Mouse (Mus musculus): ENCODE measurements around the gene B3gat3. TPM values are rescaled to one million over a fixed set of nuclear protein-coding genes. Genes with fewer than 3 reads are reported as not detected.
"Not testable (repeated sequence)": the region's sequence is repeated elsewhere in the genome, so short reads cannot be mapped to it uniquely, and the experiment has no call there.

The B3gat3 gene
- polyA plus RNA-seq, 1 experiment from 2014 or later, result 37.2 TPM

DNA sequence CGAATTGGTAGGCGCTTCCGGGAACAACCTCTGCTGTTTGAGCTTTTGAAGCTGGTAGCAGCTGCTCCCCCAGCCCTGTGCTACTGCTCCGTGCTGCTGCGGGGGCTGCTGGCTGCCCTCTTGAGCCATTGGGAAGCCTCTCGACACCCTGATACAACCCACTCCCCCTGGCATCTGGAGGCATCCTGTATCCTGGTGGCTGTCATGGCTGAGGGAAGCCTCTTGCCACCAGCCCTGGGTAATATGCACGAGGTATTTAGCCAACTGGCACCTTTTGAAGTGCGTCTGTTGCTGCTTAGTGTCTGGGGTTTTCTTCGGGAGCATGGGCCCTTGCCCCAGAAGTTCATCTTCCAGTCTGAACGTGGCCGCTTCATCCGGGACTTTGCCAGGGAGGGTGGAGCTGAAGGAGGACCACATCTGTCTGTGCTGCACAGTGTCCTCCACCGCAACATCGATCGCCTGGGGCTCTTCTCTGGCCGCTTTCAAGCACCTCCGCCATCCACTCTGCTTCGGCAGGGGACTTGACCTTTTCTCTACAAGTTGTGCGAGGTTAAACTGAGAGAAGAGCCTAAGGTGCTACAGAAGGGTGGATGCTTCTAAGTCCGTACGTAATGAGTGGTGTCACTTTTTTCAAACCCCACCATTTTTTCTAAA lies 22.8 kb upstream of the B3gat3 start:
- Histone ChIP-seq H3K4me1 (ENCODE audit: control insufficient read depth, insufficient read depth, low read length) (peaks cover 20% of the 10 kb centered on the region), H3K27ac (ENCODE audit: low read length) (peak overlapping the region; percentile 94), H3K4me3 (replicated peaks; ENCODE audit: low read length) (peak overlapping the region; percentile 77), H3K4me2 (ENCODE audit: low read depth, low read length) (peak overlapping the region; percentile 62), H3K9ac (ENCODE audit: low read length) (peak overlapping the region; percentile 70)
- WGBS, result 19% methylated on average over 21 of the region's 21 CpGs
- H3K27me3 ChIP-seq (ENCODE audit: control insufficient read depth, insufficient read depth, low read length); H3K9me3 ChIP-seq (replicated peaks; ENCODE audit: control insufficient read depth, low read length); H3K36me3 ChIP-seq (ENCODE audit: control insufficient read depth, insufficient read depth, low read length): not testable (repeated sequence)
- peak; percentile 40; the same call in 1 of the 2 replicates for ATAC-seq (ENCODE audit: insufficient read depth, low FRiP score)

DNA sequence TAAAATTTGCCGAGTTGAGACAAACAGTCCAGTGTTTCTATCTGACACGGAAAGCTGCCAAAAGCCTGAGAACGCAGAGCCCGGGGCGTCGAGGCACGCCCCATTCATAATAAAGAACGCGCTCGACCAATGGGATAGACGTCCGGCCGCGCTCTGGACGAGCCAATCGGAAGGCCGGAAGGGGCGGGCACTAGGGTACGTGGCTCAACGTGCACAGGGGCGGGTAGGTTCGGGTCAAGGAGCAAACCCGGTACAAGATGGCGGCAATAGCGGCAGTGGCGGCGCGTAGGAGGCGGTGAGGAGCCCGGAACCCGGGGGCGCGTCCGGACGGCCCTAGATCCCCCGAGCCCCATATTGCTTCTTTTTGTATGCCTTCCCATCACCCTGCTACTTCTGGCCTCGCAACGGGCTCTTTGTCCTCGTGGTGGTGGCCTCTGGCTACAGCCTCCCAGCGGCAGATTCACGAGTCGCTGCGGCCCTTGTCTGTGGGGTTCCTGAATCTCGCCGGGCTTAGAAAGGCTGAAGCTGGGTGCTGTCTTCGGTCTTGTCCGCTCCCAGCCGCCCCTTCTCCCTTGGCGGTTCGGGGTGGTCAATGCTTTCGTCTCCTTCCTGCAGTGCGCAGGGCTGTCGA lies 22.2 kb upstream of the B3gat3 start, which contains the start of gene Ganab:
TSS of gene Ganab (plus strand) at position 207 of the 631 bp plus-strand sequence.
- Histone ChIP-seq H3K9ac (ENCODE audit: low read length) (peak within 1 kb of the TSS; percentile 96), H3K27me3 (ENCODE audit: control insufficient read depth, insufficient read depth, low read length) (no peaks in the 10 kb centered on the region), H3K4me2 (ENCODE audit: low read depth, low read length) (peak within 1 kb of the TSS; percentile 69), H3K4me1 (ENCODE audit: control insufficient read depth, insufficient read depth, low read length) (peaks cover 20% of the 10 kb centered on the region), H3K9me3 (replicated peaks; ENCODE audit: control insufficient read depth, low read length) (no peaks in the 10 kb centered on the region), H3K4me3 (replicated peaks; ENCODE audit: low read length) (peak within 1 kb of the TSS; percentile 77), H3K36me3 (ENCODE audit: control insufficient read depth, insufficient read depth, low read length) (peaks cover 6% of the 10 kb centered on the region; the same call in 1 of the 2 replicates), H3K27ac (ENCODE audit: low read length) (peak within 1 kb of the TSS; percentile 94)
- WGBS, result under 1% methylated on average over 53 of the region's 53 CpGs
- peak; percentile 99 for ATAC-seq (ENCODE audit: insufficient read depth, low FRiP score)

DNA sequence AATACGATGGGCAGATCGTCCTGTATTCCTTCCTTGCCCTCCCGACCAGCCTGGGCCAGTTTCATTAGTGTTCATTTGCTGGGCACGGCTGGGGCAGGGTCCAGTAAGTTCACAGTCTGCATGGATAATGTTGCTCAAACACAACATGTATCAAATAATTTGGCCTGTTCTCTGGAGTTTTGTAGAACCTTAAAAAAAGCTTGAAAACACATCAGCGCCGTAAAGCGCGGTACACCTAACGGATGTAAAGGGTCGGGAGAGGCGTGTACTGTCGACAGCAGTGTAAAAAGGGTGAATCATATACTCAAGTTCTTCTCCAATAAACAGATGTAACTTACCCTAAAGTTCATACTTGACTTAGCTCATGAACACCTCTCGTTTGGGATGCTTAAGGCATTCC lies 21.6 kb upstream of the B3gat3 start:
- 5% methylated on average over 13 of the region's 13 CpGs for WGBS

DNA sequence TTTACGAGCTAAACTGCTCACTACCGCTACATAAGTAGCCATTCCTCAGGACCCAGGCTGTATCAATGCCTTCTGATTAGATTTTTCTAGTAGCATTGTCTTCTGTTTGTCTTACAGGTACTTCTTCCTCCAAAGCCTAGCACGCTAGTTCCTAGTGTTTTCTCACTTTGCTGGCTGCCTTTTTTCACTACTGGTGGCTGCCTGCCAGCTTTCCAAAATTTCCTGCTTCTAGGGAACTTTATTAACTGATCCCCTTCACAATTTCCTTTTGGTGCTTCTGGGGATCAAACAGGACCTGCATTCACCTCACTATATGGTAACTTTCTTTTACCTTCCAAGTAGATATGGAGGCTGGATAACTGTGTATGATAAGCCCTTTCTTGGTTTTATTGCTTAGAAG lies 21.1 kb upstream of the B3gat3 start:
- Histone ChIP-seq H3K9me3 (replicated peaks; ENCODE audit: control insufficient read depth, low read length) (no peaks in the 10 kb centered on the region), H3K27ac (ENCODE audit: low read length) (0 out of 2 replicates have a peak overlapping the region, but pooled peaks have one; percentile 88), H3K36me3 (ENCODE audit: control insufficient read depth, insufficient read depth, low read length) (peaks cover 13% of the 10 kb centered on the region), H3K4me3 (replicated peaks; ENCODE audit: low read length) (peak overlapping the region; percentile 77), H3K27me3 (ENCODE audit: control insufficient read depth, insufficient read depth, low read length) (no peaks in the 10 kb centered on the region), H3K9ac (ENCODE audit: low read length) (peak overlapping the region; percentile 96), H3K4me1 (ENCODE audit: control insufficient read depth, insufficient read depth, low read length) (peaks cover 15% of the 10 kb centered on the region), H3K4me2 (ENCODE audit: low read depth, low read length) (peak overlapping the region; percentile 69)
- WGBS, result 25% methylated on average over 3 of the region's 3 CpGs
- no peak for ATAC-seq (ENCODE audit: insufficient read depth, low FRiP score)

More for the DNA sequence above, 21.6 kb upstream of the B3gat3 start:
- H3K36me3 ChIP-seq (ENCODE audit: control insufficient read depth, insufficient read depth, low read length), result peaks cover 9% of the 10 kb centered on the region
- H3K9ac ChIP-seq (ENCODE audit: low read length), result peak overlapping the region; percentile 96
- H3K27me3 ChIP-seq (ENCODE audit: control insufficient read depth, insufficient read depth, low read length), result no peaks in the 10 kb centered on the region
- no peak for ATAC-seq (ENCODE audit: insufficient read depth, low FRiP score)
- peak overlapping the region; percentile 88 for H3K27ac ChIP-seq (ENCODE audit: low read length)
- H3K4me2 ChIP-seq (ENCODE audit: low read depth, low read length), result peak overlapping the region; percentile 69
- peak overlapping the region; percentile 77 for H3K4me3 ChIP-seq (replicated peaks; ENCODE audit: low read length)
- H3K4me1 ChIP-seq (ENCODE audit: control insufficient read depth, insufficient read depth, low read length), result peaks cover 19% of the 10 kb centered on the region
- no peaks in the 10 kb centered on the region for H3K9me3 ChIP-seq (replicated peaks; ENCODE audit: control insufficient read depth, low read length)

DNA sequence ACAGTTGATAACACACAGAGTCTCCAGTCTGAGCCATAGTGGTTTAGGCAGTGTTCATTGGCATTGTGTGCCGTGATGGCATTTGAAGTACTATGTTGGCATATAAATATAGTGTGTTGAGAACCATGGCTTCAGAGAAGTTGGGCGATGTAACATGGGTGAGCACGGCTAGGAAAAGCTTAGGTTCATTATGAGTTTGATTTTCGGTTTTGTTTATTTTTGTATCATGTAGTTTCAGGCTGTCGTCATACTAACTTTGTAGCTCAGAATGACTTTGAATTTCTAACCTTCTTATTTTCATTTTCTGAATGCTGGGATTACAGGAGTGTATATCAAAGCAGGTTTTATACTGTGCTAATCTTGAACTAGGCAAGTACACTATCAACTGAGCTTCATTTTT lies 16.8 kb upstream of the B3gat3 start:
- no peak overlapping the region for H3K4me2 ChIP-seq (ENCODE audit: low read depth, low read length)
- H3K4me1 ChIP-seq (ENCODE audit: control insufficient read depth, insufficient read depth, low read length), result peaks cover 9% of the 10 kb centered on the region
- H3K27me3 ChIP-seq (ENCODE audit: control insufficient read depth, insufficient read depth, low read length), result no peaks in the 10 kb centered on the region
- WGBS, result 90% methylated on average over 5 of the region's 5 CpGs
- H3K4me3 ChIP-seq (replicated peaks; ENCODE audit: low read length), result no peak overlapping the region
- no peak overlapping the region for H3K27ac ChIP-seq (ENCODE audit: low read length)
- no peak for ATAC-seq (ENCODE audit: insufficient read depth, low FRiP score)
- peaks cover 25% of the 10 kb centered on the region for H3K36me3 ChIP-seq (ENCODE audit: control insufficient read depth, insufficient read depth, low read length)
- H3K9me3 ChIP-seq (replicated peaks; ENCODE audit: control insufficient read depth, low read length), result no peaks in the 10 kb centered on the region
- H3K9ac ChIP-seq (ENCODE audit: low read length), result no peak overlapping the region

DNA sequence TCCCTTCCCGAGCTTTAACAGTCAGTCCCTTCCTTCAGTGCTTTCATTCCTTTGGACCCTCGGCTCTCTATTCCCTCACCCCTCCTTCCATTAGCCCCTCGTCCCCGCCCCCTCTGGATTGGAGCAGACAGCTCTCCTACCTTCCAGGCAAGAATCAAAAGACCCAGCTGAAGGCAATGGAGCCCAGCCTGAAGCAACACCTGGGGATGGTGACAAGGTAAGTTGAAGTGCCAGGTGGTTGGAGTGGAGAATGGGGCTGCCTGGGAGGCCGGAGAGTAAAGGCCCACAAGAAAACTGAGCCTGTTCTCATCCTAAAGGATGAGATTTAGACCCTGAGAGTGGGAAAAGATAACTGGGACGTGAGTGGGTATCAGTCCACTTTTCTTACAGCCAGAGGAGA lies 11.6 kb upstream of the B3gat3 start:
- no peaks in the 10 kb centered on the region for H3K9me3 ChIP-seq (replicated peaks; ENCODE audit: control insufficient read depth, low read length)
- no peak overlapping the region for H3K27ac ChIP-seq (ENCODE audit: low read length)
- no peaks in the 10 kb centered on the region for H3K4me1 ChIP-seq (ENCODE audit: control insufficient read depth, insufficient read depth, low read length)
- 89% methylated on average over 6 of the region's 6 CpGs for WGBS
- no peak overlapping the region for H3K9ac ChIP-seq (ENCODE audit: low read length)
- ATAC-seq (ENCODE audit: insufficient read depth, low FRiP score), result no peak
- H3K4me3 ChIP-seq (replicated peaks; ENCODE audit: low read length), result no peak overlapping the region
- H3K27me3 ChIP-seq (ENCODE audit: control insufficient read depth, insufficient read depth, low read length), result no peaks in the 10 kb centered on the region
- H3K4me2 ChIP-seq (ENCODE audit: low read depth, low read length), result no peak overlapping the region
- peaks cover 63% of the 10 kb centered on the region for H3K36me3 ChIP-seq (ENCODE audit: control insufficient read depth, insufficient read depth, low read length)

DNA sequence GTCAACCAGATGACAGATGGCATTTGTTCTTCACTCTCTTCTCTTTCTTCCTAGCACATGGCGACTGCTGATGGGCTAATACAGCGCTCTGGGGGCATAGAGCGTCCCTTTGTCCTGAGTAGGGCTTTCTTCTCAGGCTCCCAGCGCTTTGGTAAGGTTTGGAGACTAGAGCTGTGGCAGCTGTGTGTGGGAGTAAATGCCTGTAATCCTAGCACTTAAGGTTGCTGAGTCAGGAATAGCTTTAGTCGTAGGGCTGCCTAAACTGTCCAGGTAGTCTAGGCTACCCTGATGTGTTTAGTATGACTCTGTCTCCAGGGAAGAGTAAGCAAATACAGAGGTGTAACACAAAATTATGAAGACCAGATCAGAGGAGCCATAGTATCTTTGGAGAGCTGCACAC lies 8.4 kb upstream of the B3gat3 start:
- Histone ChIP-seq H3K27me3 (ENCODE audit: control insufficient read depth, insufficient read depth, low read length) (no peaks in the 10 kb centered on the region), H3K9ac (ENCODE audit: low read length) (no peak overlapping the region), H3K36me3 (ENCODE audit: control insufficient read depth, insufficient read depth, low read length) (peaks cover 73% of the 10 kb centered on the region), H3K9me3 (replicated peaks; ENCODE audit: control insufficient read depth, low read length) (no peaks in the 10 kb centered on the region), H3K4me1 (ENCODE audit: control insufficient read depth, insufficient read depth, low read length) (no peaks in the 10 kb centered on the region), H3K27ac (ENCODE audit: low read length) (no peak overlapping the region), H3K4me2 (ENCODE audit: low read depth, low read length) (no peak overlapping the region), H3K4me3 (replicated peaks; ENCODE audit: low read length) (no peak overlapping the region)
- no peak for ATAC-seq (ENCODE audit: insufficient read depth, low FRiP score)
- 90% methylated on average over 5 of the region's 5 CpGs for WGBS

DNA sequence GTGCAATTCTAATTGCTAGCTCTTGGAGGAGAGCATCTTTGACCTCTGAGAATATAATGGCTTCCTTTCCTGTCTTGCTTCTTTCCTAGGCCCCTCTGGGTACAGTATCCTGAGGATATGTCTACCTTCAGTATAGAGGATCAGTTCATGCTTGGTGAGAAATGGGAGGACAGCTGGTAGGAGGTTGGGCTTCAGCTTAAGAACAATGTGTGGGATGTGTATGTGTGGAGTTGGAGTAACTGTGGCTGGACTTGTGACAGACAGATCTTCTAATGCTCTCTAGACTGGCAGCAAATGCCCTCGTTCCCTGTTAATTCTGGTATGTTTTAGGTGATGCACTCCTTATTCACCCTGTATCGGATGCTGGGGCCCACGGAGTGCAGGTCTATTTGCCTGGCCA lies 6.0 kb upstream of the B3gat3 start:
- ATAC-seq (ENCODE audit: insufficient read depth, low FRiP score), result no peak

DNA sequence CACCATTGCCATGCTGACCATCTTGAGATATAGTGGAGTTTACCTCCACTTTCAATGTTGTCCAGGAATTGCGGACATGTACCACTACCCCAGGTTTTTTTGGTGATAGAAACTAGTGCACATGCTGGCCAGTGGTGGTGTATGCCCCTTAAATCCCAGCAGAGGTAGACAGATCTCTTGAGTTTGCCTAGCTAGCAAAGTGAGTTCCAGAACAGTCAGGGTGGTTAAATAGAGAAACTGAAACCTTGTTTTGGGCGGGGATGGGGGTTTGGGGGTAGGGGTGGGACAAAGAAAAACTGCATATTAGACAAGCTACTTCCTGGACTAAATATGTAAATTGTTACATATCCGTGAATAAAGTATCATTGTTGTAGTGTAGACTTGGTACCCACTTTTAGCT lies 1.2 kb upstream of the B3gat3 start:
- WGBS, result 90% methylated on average over 3 of the region's 3 CpGs
- H3K4me2 ChIP-seq (ENCODE audit: low read depth, low read length), result no peak overlapping the region
- no peak for ATAC-seq (ENCODE audit: insufficient read depth, low FRiP score)
- no peak overlapping the region for H3K27ac ChIP-seq (ENCODE audit: low read length)
- no peak overlapping the region for H3K4me3 ChIP-seq (replicated peaks; ENCODE audit: low read length)
- no peaks in the 10 kb centered on the region for H3K9me3 ChIP-seq (replicated peaks; ENCODE audit: control insufficient read depth, low read length)
- H3K27me3 ChIP-seq (ENCODE audit: control insufficient read depth, insufficient read depth, low read length), result no peaks in the 10 kb centered on the region
- H3K4me1 ChIP-seq (ENCODE audit: control insufficient read depth, insufficient read depth, low read length), result peaks cover 9% of the 10 kb centered on the region
- no peak overlapping the region for H3K9ac ChIP-seq (ENCODE audit: low read length)
- peaks cover 24% of the 10 kb centered on the region for H3K36me3 ChIP-seq (ENCODE audit: control insufficient read depth, insufficient read depth, low read length)

More for the DNA sequence above, 6.0 kb upstream of the B3gat3 start:
- Histone ChIP-seq H3K4me2 (ENCODE audit: low read depth, low read length) (no peak overlapping the region), H3K4me1 (ENCODE audit: control insufficient read depth, insufficient read depth, low read length) (no peaks in the 10 kb centered on the region), H3K9me3 (replicated peaks; ENCODE audit: control insufficient read depth, low read length) (no peaks in the 10 kb centered on the region), H3K27me3 (ENCODE audit: control insufficient read depth, insufficient read depth, low read length) (no peaks in the 10 kb centered on the region), H3K9ac (ENCODE audit: low read length) (no peak overlapping the region), H3K27ac (ENCODE audit: low read length) (no peak overlapping the region), H3K4me3 (replicated peaks; ENCODE audit: low read length) (no peak overlapping the region), H3K36me3 (ENCODE audit: control insufficient read depth, insufficient read depth, low read length) (peaks cover 58% of the 10 kb centered on the region)
- 97% methylated on average over 3 of the region's 3 CpGs for WGBS
